ENCODE assay signal across 15 mouse cellular contexts in genomic region chr7:115698105-115698504, GRCm38 (mm10).
DNase-seq lines count a peak whose midpoint lies in the region; ATAC-seq and TF ChIP-seq lines count a peak whose summit lies in the region.
"Had no signal": no experiment of that assay in that cellular context is flagged by ENCODE, and none has a peak within 500 bp of the region (broad histone marks: within the 10 kb centered on the region; RNA-seq: fewer than 3 reads in every experiment).

No protein-coding gene starts in this region.

- H3K27ac ChIP-seq in hindbrain, embryonic 11.5 days (ENCODE audit: low read depth, low read length): no peak overlapping the region
- H3K27ac ChIP-seq in hindbrain, embryonic 12.5 days: no peak overlapping the region
- no peak overlapping the region for H3K27ac ChIP-seq in midbrain, postnatal 0 days (ENCODE audit: low read depth, low read length)
- no peak overlapping the region for H3K27ac ChIP-seq in midbrain, embryonic 15.5 days
- H3K27ac ChIP-seq: embryonic facial prominence, embryonic 15.5 days; hindbrain, embryonic 13.5 days; limb, embryonic 15.5 days; macrophage had no signal

- H3K36me3 ChIP-seq in hindbrain, embryonic 11.5 days (ENCODE audit: control insufficient read depth, insufficient read depth, low read length): no peaks in the 10 kb centered on the region
- no peaks in the 10 kb centered on the region for H3K36me3 ChIP-seq in hindbrain, embryonic 12.5 days
- no peaks in the 10 kb centered on the region for H3K36me3 ChIP-seq in midbrain, postnatal 0 days (ENCODE audit: insufficient read depth, low read length)
- H3K36me3 ChIP-seq in midbrain, embryonic 15.5 days (replicated peaks): no peaks in the 10 kb centered on the region
- H3K36me3 ChIP-seq: embryonic facial prominence, embryonic 15.5 days; hindbrain, embryonic 13.5 days; limb, embryonic 15.5 days had no signal

- no peak overlapping the region for H3K4me2 ChIP-seq in hindbrain, embryonic 11.5 days (replicated peaks; ENCODE audit: low read depth, low read length)
- H3K4me2 ChIP-seq in hindbrain, embryonic 12.5 days (replicated peaks): no peak overlapping the region
- H3K4me2 ChIP-seq in midbrain, postnatal 0 days (ENCODE audit: low read depth, low read length, poor library complexity, severe bottlenecking): no peak overlapping the region
- no peak overlapping the region for H3K4me2 ChIP-seq in midbrain, embryonic 15.5 days
- H3K4me2 ChIP-seq: embryonic facial prominence, embryonic 15.5 days; heart, embryonic 11.5 days; hindbrain, embryonic 13.5 days; limb, embryonic 15.5 days had no signal

- no peak overlapping the region for H3K4me3 ChIP-seq in hindbrain, embryonic 11.5 days (ENCODE audit: low read depth, low read length)
- no peak overlapping the region for H3K4me3 ChIP-seq in hindbrain, embryonic 12.5 days
- H3K4me3 ChIP-seq in midbrain, postnatal 0 days (ENCODE audit: low read depth, low read length): no peak overlapping the region
- H3K4me3 ChIP-seq in midbrain, embryonic 15.5 days: no peak overlapping the region
- H3K4me3 ChIP-seq: embryonic facial prominence, embryonic 15.5 days; hindbrain, embryonic 13.5 days; limb, embryonic 15.5 days had no signal

- peak; percentile 23 for DNase-seq in hindbrain, embryonic 11.5 days (ENCODE audit: low spot score)
- no peak for DNase-seq in midbrain, postnatal 0 days (ENCODE audit: low spot score)
- peak; percentile 35 for DNase-seq in ZHBTc4 (ENCODE audit: low read depth, low spot score)
- DNase-seq in testis, postnatal 14 days (ENCODE audit: low spot score): peak; percentile 9
- DNase-seq in right cerebral cortex, postnatal 14 days: no peak
- DNase-seq in layer of hippocampus, postnatal 36 days: no peak
- DNase-seq: kidney, postnatal 10 days; thymus, adult 2 months had no signal

- ATAC-seq in hindbrain, embryonic 11.5 days (ENCODE audit: low FRiP score): no peak
- ATAC-seq in hindbrain, embryonic 12.5 days (ENCODE audit: low FRiP score): no peak
- no peak for ATAC-seq in midbrain, postnatal 0 days (ENCODE audit: low FRiP score)
- no peak for ATAC-seq in midbrain, embryonic 15.5 days (replicated peaks)

- H3K4me1 ChIP-seq in hindbrain, embryonic 11.5 days (replicated peaks; ENCODE audit: control insufficient read depth, insufficient read depth, low read length): no peaks in the 10 kb centered on the region
- no peaks in the 10 kb centered on the region for H3K4me1 ChIP-seq in hindbrain, embryonic 12.5 days
- no peaks in the 10 kb centered on the region for H3K4me1 ChIP-seq in midbrain, postnatal 0 days (ENCODE audit: insufficient read depth, low read length)
- no peaks in the 10 kb centered on the region for H3K4me1 ChIP-seq in midbrain, embryonic 15.5 days
- H3K4me1 ChIP-seq: embryonic facial prominence, embryonic 15.5 days; hindbrain, embryonic 13.5 days; limb, embryonic 15.5 days had no signal

- no peaks in the 10 kb centered on the region for H3K27me3 ChIP-seq in hindbrain, embryonic 11.5 days (ENCODE audit: control insufficient read depth, insufficient read depth, low read length)
- no peaks in the 10 kb centered on the region for H3K27me3 ChIP-seq in hindbrain, embryonic 12.5 days
- no peaks in the 10 kb centered on the region for H3K27me3 ChIP-seq in midbrain, postnatal 0 days (ENCODE audit: insufficient read depth, low read length)
- H3K27me3 ChIP-seq in midbrain, embryonic 15.5 days (replicated peaks): no peaks in the 10 kb centered on the region
- H3K27me3 ChIP-seq: embryonic facial prominence, embryonic 15.5 days; hindbrain, embryonic 13.5 days; limb, embryonic 15.5 days had no signal

- peak; percentile 45; the same call in 1 of the 2 replicates for TF ChIP-seq CTCF in midbrain, postnatal 0 days (IDR thresholded peaks at IDR 0.05)

- H3K9me3 ChIP-seq in hindbrain, embryonic 11.5 days (ENCODE audit: control insufficient read depth, low read length): no peaks in the 10 kb centered on the region
- 0 out of 2 replicates have a peak, but pooled peaks cover 4% of the 10 kb centered on the region for H3K9me3 ChIP-seq in hindbrain, embryonic 12.5 days (replicated peaks)
- H3K9me3 ChIP-seq in midbrain, postnatal 0 days (ENCODE audit: low read length): no peaks in the 10 kb centered on the region
- H3K9me3 ChIP-seq in midbrain, embryonic 15.5 days: no peaks in the 10 kb centered on the region
- H3K9me3 ChIP-seq: embryonic facial prominence, embryonic 15.5 days; hindbrain, embryonic 13.5 days; limb, embryonic 15.5 days had no signal

- H3K9ac ChIP-seq in hindbrain, embryonic 11.5 days (ENCODE audit: low read depth, low read length): no peak overlapping the region
- no peak overlapping the region for H3K9ac ChIP-seq in hindbrain, embryonic 12.5 days
- H3K9ac ChIP-seq in midbrain, postnatal 0 days (replicated peaks; ENCODE audit: low read length, poor library complexity, severe bottlenecking): no peak overlapping the region
- no peak overlapping the region for H3K9ac ChIP-seq in midbrain, embryonic 15.5 days
- H3K9ac ChIP-seq: embryonic facial prominence, embryonic 15.5 days; hindbrain, embryonic 13.5 days; limb, embryonic 15.5 days had no signal

- 83% methylated on average over 1 of the region's 1 CpGs for WGBS in hindbrain, embryonic 11.5 days
- 83% methylated on average over 1 of the region's 1 CpGs for WGBS in hindbrain, embryonic 12.5 days
- 89% methylated on average over 1 of the region's 1 CpGs for WGBS in midbrain, postnatal 0 days
- WGBS in midbrain, embryonic 15.5 days: 86% methylated on average over 1 of the region's 1 CpGs

Comparison
In these comparisons a context has a peak if more than half of its experiments do, and no peak if none do; other contexts are left out.
1. DNase-seq: peak in hindbrain, embryonic 11.5 days (single experiment), ZHBTc4 (single experiment) and testis, postnatal 14 days (single experiment); none in midbrain, postnatal 0 days (single experiment), right cerebral cortex, postnatal 14 days (single experiment) and layer of hippocampus, postnatal 36 days (0 of 2).